Mouse (Mus musculus): ENCODE data around the gene Hacd4.

GRCm38 (mm10) chr4:88464574-88464973 is 25.8 kb upstream of the Hacd4 start:
- TF ChIP-seq CTCF (IDR thresholded peaks at IDR 0.05; ENCODE audit: control insufficient read depth, insufficient read depth, low read length) (no peak), POLR2A (IDR thresholded peaks at IDR 0.05; ENCODE audit: borderline replicate concordance, control insufficient read depth, low read depth, low read length) (no peak)
